Mouse (Mus musculus) testis, adult 2 months (tissue): ENCODE data around the gene Apba2.

Experiments
- CTCF ChIP-seq: fragments of 200-500 bp; IDR thresholded peaks from 2 replicates; pipeline ENCODE4 v1.5.1; 2012; ENCODE audit warnings: low read depth, mild to moderate bottlenecking, inconsistent platforms, low read length, moderate library complexity; ENCODE audit not compliant: control insufficient read depth, insufficient read depth, insufficient replicate concordance
- POLR2A ChIP-seq: fragments of 200-500 bp; IDR thresholded peaks from 2 replicates; pipeline ENCODE4 v1.6.1; 2012; ENCODE audit warnings: low read depth, mild to moderate bottlenecking, inconsistent platforms, low read length, moderate library complexity; ENCODE audit not compliant: control insufficient read depth

GRCm38 (mm10) chr7:64633182-64633581 lies 131.7 kb downstream of the Apba2 start:
- no peak for TF ChIP-seq CTCF
- no peak for TF ChIP-seq POLR2A
